Mouse (Mus musculus) G1E-ER4 (cell line): Measurements from ENCODE around the gene Pkn3. TPM values are rescaled to one million over a fixed set of nuclear protein-coding genes. Genes with fewer than 3 reads are reported as not detected.

ENCODE experiments used
- GATA1 ChIP-seq: IDR thresholded peaks from one replicate; pipeline ENCODE4 v1.8.0; 2012; ENCODE audit warnings: low read length, inconsistent platforms
- polyA plus RNA-seq: library from polyadenylated mRNA; stranded (reverse); fragments of >175 nt; gene quantifications from 2 replicates; pipeline ENCODE4 v1.2.3, GENCODE M21; 2012

Pkn3 gene
- polyA plus RNA-seq, 1 experiment = 29.7 TPM

GRCm38 (mm10) chr2:30119641-30120051, 42.2 kb downstream of the Pkn3 start:
- no peak for TF ChIP-seq GATA1

- TF ChIP-seq GATA1 = no peak
These were observed 42.8 kb downstream of the Pkn3 start for GRCm38 (mm10) chr2:30120269-30120668.

GRCm38 (mm10) chr2:30122766-30123165, 45.3 kb downstream of the Pkn3 start:
- no peak for TF ChIP-seq GATA1

- no peak for TF ChIP-seq GATA1
These were observed 46.4 kb downstream of the Pkn3 start for GRCm38 (mm10) chr2:30123729-30124471.

- no peak for TF ChIP-seq GATA1
These were observed 47.2 kb downstream of the Pkn3 start, which contains the start of gene Zer1 for GRCm38 (mm10) chr2:30124472-30125274. Zer1 (minus strand) TSS chr2:30124585.

- TF ChIP-seq GATA1 = no peak
These were observed 51.3 kb downstream of the Pkn3 start for GRCm38 (mm10) chr2:30128789-30129188.

- TF ChIP-seq GATA1 = no peak
These were observed 52.7 kb downstream of the Pkn3 start for GRCm38 (mm10) chr2:30130156-30130555.

GRCm38 (mm10) chr2:30132801-30133612, 55.5 kb downstream of the Pkn3 start:
- TF ChIP-seq GATA1 = no peak

- TF ChIP-seq GATA1 = no peak
These were observed 56.3 kb downstream of the Pkn3 start, which contains the start of gene Tbc1d13 for GRCm38 (mm10) chr2:30133613-30134377. Tbc1d13 (plus strand) TSS chr2:30133746.

- no peak for TF ChIP-seq GATA1
These were observed 56.9 kb downstream of the Pkn3 start for GRCm38 (mm10) chr2:30134378-30134711.

GRCm38 (mm10) chr2:30134928-30135620, 57.6 kb downstream of the Pkn3 start:
- no peak for TF ChIP-seq GATA1

- TF ChIP-seq GATA1 = no peak
These were observed 59.0 kb downstream of the Pkn3 start for GRCm38 (mm10) chr2:30136458-30136857.

Other genes starting within 250 kb of the Pkn3 start
- gene Cercam, start 208.5 kb upstream of the Pkn3 start, polyA plus RNA-seq = 22.5 and 33.9 TPM in 2 replicates
- gene Odf2, start 188.5 kb upstream of the Pkn3 start, polyA plus RNA-seq = 16.8 and 23.7 TPM in 2 replicates
- gene Gle1, start 142.3 kb upstream of the Pkn3 start, polyA plus RNA-seq = 62.7 and 85.8 TPM in 2 replicates
- gene Sptan1, start 112.1 kb upstream of the Pkn3 start, polyA plus RNA-seq = 3.4 and 4.7 TPM in 2 replicates
- 29.5 and 36.5 TPM in 2 replicates for gene Wdr34, start 28.8 kb upstream of the Pkn3 start, polyA plus RNA-seq
- gene Set, start 20.3 kb upstream of the Pkn3 start, polyA plus RNA-seq = 618 and 765 TPM in 2 replicates
- gene Zdhhc12, start 16.0 kb downstream of the Pkn3 start, polyA plus RNA-seq = 42.0 and 45.2 TPM in 2 replicates
- 11.1 and 18.6 TPM in 2 replicates for gene Zer1, start 46.9 kb downstream of the Pkn3 start, polyA plus RNA-seq
- gene Tbc1d13, start 56.1 kb downstream of the Pkn3 start, polyA plus RNA-seq = 26.0 and 27.7 TPM in 2 replicates
- gene Endog, start 93.8 kb downstream of the Pkn3 start, polyA plus RNA-seq = 53.8 and 67.9 TPM in 2 replicates
- gene Spout1, start 100.8 kb downstream of the Pkn3 start, polyA plus RNA-seq = 50.7 and 54.1 TPM in 2 replicates
- 4.8 and 16.9 TPM in 2 replicates for gene Kyat1, start 128.2 kb downstream of the Pkn3 start, polyA plus RNA-seq
- gene Lrrc8a, start 160.0 kb downstream of the Pkn3 start, polyA plus RNA-seq = 3.8 and 6.4 TPM in 2 replicates
- gene Gm28035, start 162.9 kb downstream of the Pkn3 start, polyA plus RNA-seq = 0.53 and 2.0 TPM in 2 replicates
- 0.10 and 0.15 TPM in 2 replicates for gene Phyhd1, start 188.5 kb downstream of the Pkn3 start, polyA plus RNA-seq
- not detected in 2 replicates for gene Gm28038, start 203.4 kb downstream of the Pkn3 start, polyA plus RNA-seq
- 5.8 and 8.4 TPM in 2 replicates for gene Dolk, start 208.7 kb downstream of the Pkn3 start, polyA plus RNA-seq
- gene Nup188, start 208.7 kb downstream of the Pkn3 start, polyA plus RNA-seq = 108 and 109 TPM in 2 replicates